Mouse (Mus musculus): ENCODE data around the gene Ythdf2.

Ythdf2 gene

DNA sequence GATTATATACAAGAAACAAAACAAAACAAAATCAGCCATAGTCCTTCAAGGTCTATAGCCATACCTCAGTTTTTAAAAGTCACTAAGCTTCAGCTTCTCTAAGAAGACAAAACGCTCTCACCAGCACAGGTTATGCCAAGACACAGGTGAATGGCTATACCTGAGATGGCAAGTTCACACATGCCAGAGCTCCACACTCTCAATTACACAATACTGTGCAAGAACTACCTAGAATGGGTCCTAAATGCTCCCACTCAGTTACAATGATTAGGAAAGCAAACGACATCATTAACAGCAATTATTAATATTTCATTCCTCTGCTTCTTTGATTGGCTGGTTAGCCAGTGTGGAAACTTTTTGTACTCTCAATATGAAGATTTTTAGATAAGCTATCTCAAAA is 2.8 kb downstream of the Ythdf2 start:
- DNase-seq (ENCODE audit: low spot score): no peak

DNA sequence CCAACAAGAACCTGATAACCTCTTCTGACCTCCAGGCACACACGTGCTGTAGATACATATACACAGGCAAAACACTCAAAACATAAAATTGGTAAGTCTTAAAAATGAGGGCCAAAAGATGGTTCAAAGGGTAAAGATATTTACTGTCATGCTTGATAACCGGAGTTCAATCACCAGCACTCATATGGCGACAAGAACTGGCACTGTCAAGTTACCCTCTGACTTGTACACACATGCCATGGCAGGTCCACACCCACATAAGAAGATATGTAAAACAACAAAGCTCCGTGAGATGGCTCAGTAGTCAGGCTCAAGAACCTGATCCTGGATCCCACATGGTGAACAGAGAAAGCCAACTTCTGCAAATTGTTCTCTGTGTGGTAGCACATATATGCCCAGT is 4.8 kb downstream of the Ythdf2 start:
- DNase-seq (ENCODE audit: low spot score): no peak

DNA sequence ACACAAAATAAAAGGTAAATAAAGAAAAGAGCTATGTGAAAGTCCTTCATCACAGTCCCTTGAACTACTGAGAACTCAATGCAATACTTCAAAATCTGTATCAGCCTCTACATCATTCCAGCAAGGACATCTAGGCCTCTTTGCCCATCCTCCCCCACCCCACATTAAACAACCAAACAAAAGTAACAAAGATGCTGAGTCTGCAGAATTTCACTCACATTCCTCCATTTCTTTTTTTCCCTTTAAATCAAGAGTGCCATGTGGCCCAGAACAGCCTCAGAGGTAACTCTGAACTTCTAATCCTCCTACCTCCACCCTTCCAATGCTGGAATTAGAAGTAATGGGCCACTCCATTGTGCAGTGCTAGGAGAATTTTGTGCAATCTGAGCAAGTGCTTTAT is 13.3 kb downstream of the Ythdf2 start:
- no peak for DNase-seq (ENCODE audit: low spot score)

DNA sequence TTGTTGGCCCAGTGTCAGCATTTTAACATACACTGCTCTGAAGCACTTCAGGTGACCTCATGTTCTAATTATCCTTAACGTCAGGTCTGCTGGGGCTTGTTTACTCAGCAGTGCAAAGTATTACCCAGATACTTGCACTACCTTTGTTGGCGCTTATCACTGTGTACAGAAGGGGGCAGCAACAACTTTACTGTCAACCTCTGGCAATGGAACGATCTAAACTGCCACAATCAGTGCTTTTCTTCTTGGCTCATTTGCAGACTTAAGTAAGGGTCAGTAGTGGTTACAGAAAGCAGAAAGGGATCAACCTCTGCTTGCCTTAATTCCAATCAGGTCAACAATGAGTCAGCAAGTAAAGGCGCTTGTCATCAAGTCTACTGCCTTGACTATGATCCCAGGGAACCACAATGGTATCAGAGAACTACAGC is 13.8 kb downstream of the Ythdf2 start:
- DNase-seq (ENCODE audit: low spot score): no peak

DNA sequence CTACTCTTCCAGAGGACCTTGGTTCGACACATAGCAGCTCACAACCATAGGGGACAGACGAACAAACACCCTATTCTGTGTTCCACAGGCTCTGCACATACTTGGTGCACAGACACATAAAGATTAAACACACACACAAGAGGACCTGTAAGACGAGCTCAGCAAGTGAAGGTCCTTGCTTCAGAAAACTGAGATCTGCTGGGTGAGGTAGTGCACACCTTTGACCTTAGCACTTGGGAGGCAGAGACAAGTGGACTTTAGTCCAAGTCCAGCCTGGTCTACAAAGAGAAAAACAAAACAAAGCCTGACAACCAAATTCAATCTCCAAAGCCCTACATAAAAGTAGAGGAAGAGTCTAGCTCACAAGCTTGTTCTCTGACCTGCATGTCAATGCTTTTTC is 17.1 kb downstream of the Ythdf2 start:
- DNase-seq (ENCODE audit: low spot score): no peak

DNA sequence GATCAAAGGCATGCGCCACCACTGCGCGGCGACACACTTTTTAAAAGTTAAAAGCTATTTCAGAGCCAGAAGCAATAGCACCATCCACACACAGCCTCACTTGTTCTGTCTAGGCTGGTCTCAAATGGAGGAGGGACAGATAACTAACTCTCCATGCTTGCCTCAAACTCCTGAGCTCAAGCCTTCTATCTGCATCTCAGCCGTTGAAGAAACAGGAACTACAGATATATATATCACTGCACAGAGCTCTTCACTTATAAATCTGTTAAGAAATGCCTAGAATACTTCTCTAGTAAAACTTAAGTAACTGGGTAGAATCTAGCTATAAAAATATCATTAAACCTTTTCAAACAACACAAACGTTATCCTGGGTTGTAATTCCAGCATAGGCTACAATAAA is 17.7 kb downstream of the Ythdf2 start:
- no peak for DNase-seq (ENCODE audit: low spot score)

DNA sequence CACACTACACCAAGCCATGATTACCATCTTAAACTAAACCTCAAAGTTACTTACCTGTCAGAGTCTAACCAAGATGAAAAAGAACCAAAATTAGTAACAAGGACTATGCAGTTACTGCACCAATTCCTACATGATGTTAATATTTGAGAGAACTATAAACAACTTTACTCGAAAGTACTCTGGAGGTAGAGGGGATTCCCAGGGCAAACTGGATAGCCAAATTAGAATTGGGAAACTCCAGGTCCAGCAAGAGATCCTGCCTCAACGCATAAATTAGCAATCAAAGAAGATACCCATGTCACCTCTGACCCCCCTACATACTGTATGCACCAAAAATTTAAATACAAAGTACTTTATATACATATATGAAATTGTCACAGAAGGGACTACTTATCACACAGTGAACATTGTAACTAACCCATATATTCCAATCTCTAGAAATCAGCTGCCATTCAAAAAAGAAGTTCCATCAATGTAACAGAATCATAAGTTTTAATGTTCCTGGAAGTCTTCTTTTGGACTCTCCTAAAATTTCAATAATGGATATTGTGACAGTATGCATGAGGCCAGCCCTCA is 24.2 kb downstream of the Ythdf2 start:
- DNase-seq (ENCODE audit: low spot score): no peak

DNA sequence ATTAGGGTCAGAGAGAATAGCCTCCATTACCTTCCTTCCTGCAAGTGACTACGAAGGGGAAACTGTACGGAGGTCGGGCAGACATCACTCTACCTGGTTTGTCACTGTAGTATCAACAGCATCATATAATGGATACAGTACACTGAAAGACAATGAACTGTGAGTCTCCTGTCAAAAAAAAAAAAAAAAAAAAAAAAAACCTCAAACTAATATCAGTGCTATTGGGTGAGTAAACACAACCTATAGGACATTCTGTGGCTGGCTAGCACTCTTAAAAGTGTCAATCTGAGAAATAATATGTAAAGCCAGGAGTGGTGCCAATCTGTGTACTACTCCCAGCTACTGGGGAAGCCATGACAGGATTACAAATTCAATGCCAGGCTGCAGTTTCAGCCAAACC is 28.9 kb downstream of the Ythdf2 start:
- DNase-seq (ENCODE audit: low spot score): no peak

DNA sequence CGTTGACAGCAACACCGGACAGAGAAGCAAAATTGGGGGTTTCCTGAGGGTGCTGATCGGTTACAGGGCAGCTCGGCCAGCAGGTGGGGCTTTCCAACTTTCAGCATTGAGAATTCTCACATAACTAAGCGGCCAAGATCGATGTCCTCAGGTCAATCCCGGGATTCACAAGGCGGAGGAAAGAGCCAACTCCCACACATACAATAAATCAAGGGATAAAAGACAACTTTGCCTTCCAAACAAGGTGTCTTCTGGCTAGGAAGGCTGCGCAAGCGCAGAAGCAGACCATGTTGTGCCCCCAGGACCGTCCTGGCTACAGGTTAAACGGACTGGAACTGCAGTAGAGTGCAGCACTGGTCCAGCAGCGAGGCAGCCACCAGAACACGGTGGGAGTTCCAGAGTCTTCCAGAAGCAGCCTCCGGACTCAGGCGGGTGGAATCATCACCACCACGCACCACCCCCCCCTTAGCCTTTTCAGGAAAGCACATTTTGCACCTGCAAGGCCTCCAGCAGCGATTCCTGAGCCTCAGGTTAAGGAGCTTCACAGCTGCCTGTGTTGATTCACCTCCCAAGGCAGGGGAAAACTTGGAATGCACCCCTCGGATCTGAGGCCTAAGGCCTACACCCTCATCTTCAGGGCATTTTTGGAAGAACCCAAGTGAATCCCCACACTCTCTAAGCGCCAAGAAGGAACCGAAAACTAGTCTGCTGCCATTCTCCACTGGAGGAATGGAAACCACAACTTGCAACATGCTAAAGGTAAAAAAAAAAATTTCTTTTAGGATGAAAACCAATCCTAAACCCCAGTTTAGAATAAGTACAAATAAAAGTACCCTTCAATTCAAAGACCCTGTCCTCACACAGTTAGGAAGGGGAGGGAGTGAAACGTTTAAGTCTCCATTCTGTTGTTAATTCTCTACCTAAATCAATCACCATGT is 30.1 kb downstream of the Ythdf2 start:
- no peak for DNase-seq (ENCODE audit: low spot score)

DNA sequence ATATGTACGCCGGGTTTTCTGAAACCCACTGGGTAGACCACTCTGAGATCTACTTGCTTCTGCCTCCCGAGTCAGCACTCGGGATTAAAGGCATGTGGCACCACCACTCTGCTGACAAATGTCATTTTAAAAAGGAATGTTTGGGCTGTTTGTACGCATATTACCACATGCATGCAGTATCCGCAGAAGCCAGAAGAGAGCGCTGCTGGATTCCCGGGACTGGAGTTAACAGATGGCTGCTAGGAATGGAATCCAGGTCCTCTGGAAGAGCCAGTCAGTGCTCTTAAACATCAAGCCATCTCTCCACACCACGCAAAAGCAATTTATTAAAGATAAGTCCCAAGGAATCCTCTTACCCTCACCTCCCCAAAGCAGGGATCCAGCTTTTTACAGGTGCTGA is 31.4 kb downstream of the Ythdf2 start:
- peak; percentile 72 for DNase-seq (ENCODE audit: low spot score)

DNA sequence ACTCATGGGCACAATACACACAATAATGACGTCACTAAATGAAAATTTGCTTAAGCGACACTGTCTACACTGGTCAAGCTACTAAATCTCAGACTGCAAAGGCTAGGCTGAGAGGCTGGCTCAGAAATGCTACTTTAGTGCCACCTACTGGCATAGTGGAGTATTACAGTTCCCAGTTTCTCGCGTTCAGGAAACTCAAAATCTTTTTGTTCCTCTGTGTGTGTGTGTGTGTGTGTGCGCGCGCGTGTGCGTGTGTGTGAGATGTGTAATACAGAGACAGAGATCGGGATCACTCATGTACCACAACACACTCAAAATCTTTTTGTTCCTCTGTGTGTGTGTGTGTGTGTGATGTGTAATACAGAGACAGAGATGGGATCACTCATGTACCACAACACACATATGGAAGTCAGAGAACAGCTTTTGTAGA is 33.5 kb downstream of the Ythdf2 start:
- DNase-seq (ENCODE audit: low spot score): peak; percentile 72

DNA sequence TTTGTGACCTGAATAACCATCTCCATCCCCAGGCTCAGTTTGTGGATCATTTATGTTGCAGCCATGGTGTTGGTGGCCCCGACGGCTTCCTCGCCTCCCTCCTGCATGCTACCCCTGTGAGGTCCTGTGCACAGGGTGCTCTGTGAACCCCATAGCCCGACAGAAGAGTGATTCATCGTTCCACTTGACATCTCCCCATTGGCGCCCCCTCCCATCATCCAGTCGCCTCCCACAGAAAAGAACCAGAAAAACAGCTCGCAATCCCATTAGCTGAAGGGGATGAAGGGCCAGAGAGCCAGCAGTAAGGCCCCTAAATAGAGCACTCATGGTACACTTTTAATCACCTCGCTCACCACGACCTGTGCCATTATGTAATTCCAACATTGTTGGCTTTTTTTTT is 35.6 kb downstream of the Ythdf2 start:
- DNase-seq (ENCODE audit: low spot score): no peak

DNA sequence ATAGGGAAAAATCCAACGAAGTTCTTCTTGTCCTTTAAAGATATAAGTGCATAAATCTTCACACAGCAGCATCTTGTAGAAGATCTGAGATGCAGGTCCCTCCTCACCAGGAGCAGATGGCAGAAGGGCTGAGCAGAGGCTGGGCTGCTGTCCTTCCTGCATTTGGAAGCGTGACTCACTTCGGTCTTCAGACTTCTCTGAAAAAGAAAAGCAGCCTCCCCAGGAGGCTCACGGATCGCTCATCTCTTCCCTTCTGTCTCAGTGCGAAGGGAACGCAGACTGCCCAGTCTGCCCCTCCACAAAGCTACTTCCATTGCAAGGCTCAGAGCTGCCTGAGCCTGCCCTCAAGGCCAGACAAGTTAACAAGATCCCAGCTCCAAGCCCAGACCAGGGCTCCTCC is 41.2 kb downstream of the Ythdf2 start:
- DNase-seq (ENCODE audit: low spot score): no peak

DNA sequence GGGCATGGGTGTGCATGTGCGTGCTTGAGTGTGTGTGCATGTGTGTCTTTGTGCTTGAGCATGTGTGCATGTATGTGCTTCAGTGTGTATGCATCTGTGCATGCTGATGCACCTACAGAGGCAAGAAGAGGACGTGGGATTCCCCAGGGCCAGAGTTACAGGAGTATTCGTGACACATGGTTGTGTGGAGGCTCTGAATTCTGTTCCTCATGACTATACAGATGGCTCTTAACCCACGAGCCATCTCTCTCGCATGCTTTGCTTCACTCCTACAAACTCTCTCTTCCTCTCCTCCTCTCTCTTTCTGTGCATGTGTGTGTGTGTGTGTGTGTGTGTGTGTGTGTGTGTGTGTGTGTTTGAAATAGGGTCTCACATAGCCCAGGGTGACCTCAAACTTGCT is 42.3 kb downstream of the Ythdf2 start:
- no peak for DNase-seq (ENCODE audit: low spot score)

DNA sequence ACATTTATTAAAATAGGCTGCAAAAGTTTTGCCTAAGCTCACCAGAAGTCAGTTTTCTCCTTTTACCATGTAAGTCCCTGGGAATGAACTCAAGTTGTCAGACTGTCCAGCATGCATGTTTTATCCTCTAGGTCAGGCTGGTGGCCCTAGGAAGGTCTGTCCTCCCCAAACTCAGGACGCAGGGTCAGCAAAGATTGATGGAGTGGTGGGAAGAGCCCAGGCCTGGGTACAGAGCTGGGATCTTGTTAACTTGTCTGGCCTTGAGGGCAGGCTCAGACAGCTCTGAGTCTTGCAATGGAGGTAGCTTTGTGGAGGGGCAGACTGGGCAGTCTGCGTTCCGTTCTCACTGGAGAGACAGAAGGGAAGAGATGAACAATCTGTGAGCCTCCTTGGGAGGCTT is 42.8 kb downstream of the Ythdf2 start:
- DNase-seq (ENCODE audit: low spot score): no peak

DNA sequence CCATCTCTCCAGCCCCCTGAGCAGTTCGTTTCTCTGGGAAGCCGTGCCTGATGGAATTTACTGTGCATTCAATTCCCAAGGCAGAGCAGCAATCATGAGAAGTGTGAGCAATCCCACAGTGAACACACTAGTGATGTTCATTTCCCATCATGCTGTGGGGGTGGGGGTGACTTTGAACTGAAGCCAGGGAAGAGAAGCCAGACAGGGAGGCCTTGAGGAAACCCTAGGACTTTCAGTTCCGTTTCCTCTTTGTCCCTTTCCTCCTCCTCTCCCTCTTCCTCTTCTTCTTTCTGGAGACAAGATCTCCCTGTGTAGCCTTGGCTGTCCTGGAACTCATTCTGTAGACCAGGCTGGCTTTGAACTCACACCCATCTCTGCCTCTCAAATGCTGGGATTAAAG is 44.7 kb downstream of the Ythdf2 start:
- no peak for DNase-seq (ENCODE audit: low spot score)

DNA sequence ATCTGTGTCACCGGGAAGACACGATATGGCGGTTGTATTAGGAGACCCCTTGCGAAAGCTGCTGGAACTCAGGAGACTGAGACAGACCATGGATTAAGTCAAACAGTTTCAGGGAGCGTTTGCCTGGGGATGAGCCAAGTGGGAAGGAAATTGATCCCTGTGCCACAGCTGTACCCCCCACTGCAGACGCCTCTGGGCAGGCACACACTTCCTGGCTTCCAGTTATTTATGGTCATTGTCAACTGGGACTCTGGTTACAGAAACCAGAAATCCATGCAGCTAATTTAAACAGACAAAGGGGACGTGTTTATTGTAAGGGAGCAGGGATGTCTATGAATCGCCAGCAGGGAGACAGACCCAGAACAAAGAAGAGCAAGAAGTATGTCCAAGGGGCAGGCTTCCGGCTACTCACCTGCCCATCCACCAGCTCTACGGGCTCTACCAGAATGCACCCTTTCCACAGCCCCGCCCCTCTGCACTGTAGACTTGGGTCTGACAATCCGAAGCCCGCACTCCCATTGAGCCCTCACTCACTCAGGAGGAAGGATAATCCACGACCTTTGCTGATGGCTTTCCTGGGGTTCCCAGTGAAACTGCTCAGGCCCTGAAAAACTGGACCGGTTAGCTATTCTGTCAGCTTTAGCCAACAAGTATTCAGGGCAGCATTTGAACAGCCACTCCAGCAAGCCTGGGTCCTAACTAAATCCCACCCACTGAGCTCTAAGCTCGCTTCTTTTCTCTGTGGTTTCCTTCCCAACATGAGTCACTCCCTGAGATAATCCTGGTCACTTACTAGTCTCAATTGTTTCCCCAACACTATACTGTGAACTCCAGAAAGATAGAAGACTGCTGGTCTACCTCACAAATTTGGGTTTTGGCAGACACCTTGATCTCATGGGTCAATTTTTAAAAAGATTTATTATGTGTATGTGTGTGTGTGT is 45.5 kb downstream of the Ythdf2 start:
- DNase-seq (ENCODE audit: low spot score): no peak

DNA sequence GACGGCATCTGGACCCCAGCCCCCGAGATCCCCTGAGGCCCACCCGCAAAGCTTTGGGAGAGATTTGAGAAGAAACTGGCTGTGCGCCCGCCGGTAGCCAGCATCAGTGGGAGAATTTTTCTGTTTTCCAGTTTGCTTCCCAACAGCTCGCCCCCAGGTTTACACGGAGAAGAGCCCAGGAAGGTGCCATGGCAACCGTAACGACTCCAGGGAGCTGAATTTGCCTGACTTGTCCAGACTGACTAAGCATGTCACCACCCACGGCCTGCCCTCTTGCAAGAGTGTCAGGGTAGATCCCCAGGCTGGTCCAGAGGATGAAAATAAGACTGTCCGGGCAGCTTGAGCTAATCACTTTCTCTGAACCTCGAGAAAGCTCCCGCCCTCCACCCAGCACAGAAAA is 46.4 kb downstream of the Ythdf2 start:
- DNase-seq (ENCODE audit: low spot score): no peak

DNA sequence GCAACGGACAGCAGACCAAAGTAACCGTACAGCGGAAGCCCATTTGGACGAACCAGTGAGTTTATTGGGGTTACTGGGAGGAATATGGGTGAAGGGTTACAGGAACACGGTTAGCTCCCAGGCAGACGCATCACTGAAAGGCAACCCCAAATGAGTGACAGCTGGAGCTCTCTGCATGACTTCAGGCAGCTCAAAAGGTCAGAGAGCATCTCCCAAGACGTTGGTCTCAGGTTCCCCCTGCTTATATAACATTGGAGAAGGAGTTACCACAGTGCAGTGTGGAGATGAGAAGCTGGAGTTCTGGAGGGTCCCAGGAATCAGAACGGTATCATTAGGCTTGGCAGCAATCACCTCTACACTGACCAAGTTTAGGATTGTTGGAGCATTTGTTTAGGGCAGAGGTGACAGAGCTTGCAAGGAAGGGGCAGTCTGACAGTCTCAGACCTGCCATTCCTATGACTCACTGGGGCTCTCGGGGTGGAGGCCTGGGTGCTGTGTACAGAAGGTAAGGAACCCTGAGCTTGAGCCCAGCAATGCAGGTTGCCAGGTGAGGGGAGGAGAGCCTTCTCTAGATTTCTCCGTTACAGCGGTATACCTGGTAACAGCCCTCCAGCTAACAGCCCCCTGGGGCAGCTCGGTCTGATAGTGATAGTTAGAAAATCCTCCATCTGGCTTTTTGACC is 55.0 kb downstream of the Ythdf2 start:
- DNase-seq (ENCODE audit: low spot score): no peak

DNA sequence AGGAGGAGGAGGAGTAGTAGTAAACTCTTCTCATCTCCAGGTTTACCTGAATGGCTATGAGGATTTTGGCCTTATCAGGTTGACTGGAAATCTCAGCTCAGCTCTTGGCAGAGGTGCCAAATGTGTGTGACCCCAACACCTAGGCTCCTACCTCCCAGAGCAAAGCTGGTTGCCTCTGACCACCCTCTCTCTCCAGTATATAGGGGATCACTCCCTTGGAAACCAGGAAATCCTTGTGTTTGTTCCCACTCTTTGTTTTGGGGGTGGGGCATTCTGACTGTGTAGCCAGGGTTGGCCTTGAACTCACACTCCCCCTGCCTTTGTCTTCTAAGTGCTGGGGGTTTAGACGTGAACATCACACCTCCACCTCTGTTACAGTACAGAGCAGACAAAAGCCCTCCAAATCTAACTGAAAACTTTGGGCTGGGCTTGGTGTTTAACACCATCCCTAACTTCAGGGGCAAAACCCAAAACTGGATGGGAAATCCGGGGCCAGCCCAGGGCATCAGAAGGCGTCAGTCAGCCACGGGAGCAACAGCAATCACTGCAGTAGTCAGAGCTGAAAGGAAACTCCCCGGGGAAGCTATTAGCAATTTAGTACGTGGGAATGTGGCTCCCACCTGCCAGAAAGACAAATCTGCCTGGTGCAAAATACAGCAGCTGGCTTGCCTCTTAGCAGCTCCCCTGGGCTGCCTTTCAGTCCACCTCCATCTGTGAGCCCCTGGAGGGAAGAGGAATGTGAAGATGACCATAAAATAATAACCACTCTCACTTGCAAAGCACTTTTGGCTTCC is 57.0 kb downstream of the Ythdf2 start:
- DNase-seq (ENCODE audit: low spot score): no peak

DNA sequence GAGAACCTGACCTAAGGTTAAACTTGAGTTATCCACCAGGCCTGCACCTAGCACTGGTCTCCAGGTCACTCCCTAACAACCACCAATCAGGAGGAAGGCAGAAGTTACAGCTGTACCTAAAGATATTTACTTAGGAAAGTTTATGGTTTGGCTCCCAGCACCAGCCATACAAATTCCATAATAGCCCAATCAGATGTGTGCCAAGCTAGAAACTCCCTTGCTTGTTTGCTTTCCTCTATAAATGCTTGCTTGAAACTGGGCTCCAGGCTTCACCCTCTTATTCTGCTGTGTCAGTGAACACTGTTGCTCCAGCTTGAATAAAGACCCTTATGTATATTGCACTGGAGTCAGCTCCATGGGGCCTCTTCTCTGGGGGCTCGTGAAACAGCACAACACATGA is 60.4 kb downstream of the Ythdf2 start:
- DNase-seq (ENCODE audit: low spot score): no peak

Measured in testis, postnatal 10 days (tissue).